Mouse (Mus musculus) myocyte (in vitro differentiated cells): Measurements from ENCODE around the gene Tmem267. TPM values are rescaled to one million over a fixed set of nuclear protein-coding genes. Genes with fewer than 3 reads are reported as not detected.
"Not testable (repeated sequence)": the region's sequence is repeated elsewhere in the genome, so short reads cannot be mapped to it uniquely, and the experiment has no call there.

ENCODE experiments used
- H3K27me3 ChIP-seq: one replicate; pipeline ENCODE4 v1.6.1; 2011; ENCODE audit not compliant: control insufficient read depth, insufficient read depth, insufficient read length
- H3K36me3 ChIP-seq: one replicate; pipeline ENCODE4 v1.6.1; 2011; ENCODE audit not compliant: control insufficient read depth, insufficient read depth
- H3K4me2 ChIP-seq: one replicate; pipeline ENCODE4 v1.6.1; 2011; ENCODE audit warnings: low read depth, control low read depth
- H3K4me3 ChIP-seq: one replicate; pipeline ENCODE4 v1.5.1; 2011; ENCODE audit warnings: mild to moderate bottlenecking, control low read depth, moderate library complexity
- H3K79me2 ChIP-seq: one replicate; pipeline ENCODE4 v1.6.1; 2011; ENCODE audit not compliant: control insufficient read depth, insufficient read depth
- H3ac ChIP-seq: one replicate; pipeline ENCODE4 v1.6.1; 2011; ENCODE audit not compliant: control insufficient read depth, insufficient read length
- CEBPB ChIP-seq: IDR thresholded peaks from 2 replicates; pipeline ENCODE4 v1.6.1; 2011; ENCODE audit warnings: mild to moderate bottlenecking, moderate library complexity; ENCODE audit not compliant: poor library complexity, insufficient read depth, severe bottlenecking
- E2F4 ChIP-seq: IDR thresholded peaks from one replicate; pipeline ENCODE4 v1.6.1; 2011; ENCODE audit warnings: mild to moderate bottlenecking, control low read depth, moderate library complexity; ENCODE audit not compliant: insufficient read depth
- MAX ChIP-seq: IDR thresholded peaks from one replicate; pipeline ENCODE4 v1.6.1; 2011; ENCODE audit warnings: low read depth, mild to moderate bottlenecking, control low read depth
- MYOD1 ChIP-seq, 3 experiments: IDR thresholded peaks; one replicate each; pipeline ENCODE4 v1.6.1; 2011; ENCODE audit warnings: control low read depth in 2 of 3, low read depth in 2 of 3, mild to moderate bottlenecking in 2 of 3, moderate library complexity in 1 of 3; ENCODE audit not compliant: insufficient read length in 2 of 3, control insufficient read depth in 1 of 3
- MYOG ChIP-seq, 3 experiments: IDR thresholded peaks; one replicate each; pipeline ENCODE4 v1.6.1; 2011; ENCODE audit warnings: control low read depth in 2 of 3, low read depth in 2 of 3, mild to moderate bottlenecking in 2 of 3; ENCODE audit not compliant: insufficient read length in 2 of 3, control insufficient read depth in 1 of 3, insufficient read depth in 1 of 3
- POLR2A ChIP-seq: IDR thresholded peaks from one replicate; pipeline ENCODE4 v1.6.1; 2011; ENCODE audit warnings: low read depth, mild to moderate bottlenecking, control low read depth, moderate library complexity; ENCODE audit not compliant: insufficient read length
- POLR2AphosphoS2 ChIP-seq: IDR thresholded peaks from one replicate; pipeline ENCODE4 v1.6.1; 2011; ENCODE audit warnings: low read depth, control low read depth; ENCODE audit not compliant: insufficient read length
- REST ChIP-seq: IDR thresholded peaks from one replicate; pipeline ENCODE4 v1.6.1; 2011; ENCODE audit warnings: mild to moderate bottlenecking, control low read depth, moderate library complexity; ENCODE audit not compliant: insufficient read depth, insufficient read length
- SRF ChIP-seq: IDR thresholded peaks from one replicate; pipeline ENCODE4 v1.6.1; 2011; ENCODE audit warnings: low read depth; ENCODE audit not compliant: control insufficient read depth, insufficient read length
- TCF12 ChIP-seq: IDR thresholded peaks from one replicate; pipeline ENCODE4 v1.6.1; 2011; ENCODE audit warnings: mild to moderate bottlenecking, control low read depth; ENCODE audit not compliant: poor library complexity, insufficient read depth, severe bottlenecking
- TCF3 ChIP-seq: IDR thresholded peaks from one replicate; pipeline ENCODE4 v1.6.1; 2011; ENCODE audit warnings: low read depth, control low read depth; ENCODE audit not compliant: insufficient read length
- USF1 ChIP-seq: IDR thresholded peaks from one replicate; pipeline ENCODE4 v1.6.1; 2011; ENCODE audit warnings: low read depth, mild to moderate bottlenecking, control low read depth, moderate library complexity
- polyA plus RNA-seq: library from polyadenylated mRNA; unstranded; fragments of >200 nt; fragmentation: generic; extraction: Trizol; gene quantifications from one replicate; pipeline ENCODE4 v1.2.1, GENCODE M21; 2012; ENCODE audit warnings: missing spikeins

The Tmem267 gene
- polyA plus RNA-seq, 1 experiment, result 4.2 TPM

DNA sequence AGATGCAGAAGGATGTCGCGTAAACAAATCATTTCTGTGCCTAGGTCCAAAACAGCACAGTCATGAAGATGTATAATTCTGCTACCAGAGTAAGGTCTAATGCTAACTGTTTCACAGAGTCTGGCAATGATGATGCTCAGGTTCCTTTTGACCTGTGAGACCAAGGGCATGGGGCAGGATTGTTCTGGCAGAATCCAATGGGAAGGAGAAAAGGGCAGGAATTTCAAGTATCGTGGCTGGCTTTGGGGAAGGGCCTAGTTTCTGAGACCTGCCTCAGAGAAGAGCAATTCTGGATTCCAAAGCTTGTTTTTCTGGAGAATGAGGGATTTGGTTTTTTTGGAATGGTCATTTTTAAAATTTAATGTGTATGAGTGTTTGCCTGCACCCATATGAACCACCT is 131.0 kb downstream of the Tmem267 start:
- Histone ChIP-seq H3ac (no peak overlapping the region), H3K27me3 (no peaks in the 10 kb centered on the region), H3K36me3 (no peaks in the 10 kb centered on the region), H3K4me2 (no peak overlapping the region), H3K79me2 (no peaks in the 10 kb centered on the region), H3K4me3 (no peak overlapping the region)
- TF ChIP-seq POLR2A (no peak), USF1 (no peak), REST (no peak), TCF12 (no peak), TCF3 (no peak), POLR2AphosphoS2 (no peak), MYOG (IDR thresholded peaks at IDR 0.05; ENCODE audit: control insufficient read depth in 1 of 3, insufficient read depth in 1 of 3, insufficient read length in 2 of 3, low read depth in 2 of 3) (no peak), CEBPB (no peak), E2F4 (no peak), SRF (no peak), MYOD1 (IDR thresholded peaks at IDR 0.05; ENCODE audit: control insufficient read depth in 1 of 3, insufficient read length in 2 of 3, low read depth in 2 of 3) (no peak), MAX (no peak)

- no peak for TF ChIP-seq POLR2AphosphoS2
- TF ChIP-seq E2F4, result no peak
- TF ChIP-seq REST, result no peak
- TF ChIP-seq POLR2A, result no peak
- TF ChIP-seq USF1, result no peak
- TF ChIP-seq MYOG (IDR thresholded peaks at IDR 0.05; ENCODE audit: control insufficient read depth in 1 of 3, insufficient read depth in 1 of 3, insufficient read length in 2 of 3, low read depth in 2 of 3), result no peak
- TF ChIP-seq SRF, result no peak
- no peak for TF ChIP-seq MYOD1 (IDR thresholded peaks at IDR 0.05; ENCODE audit: control insufficient read depth in 1 of 3, insufficient read length in 2 of 3, low read depth in 2 of 3)
- TF ChIP-seq TCF3, result no peak
- TF ChIP-seq TCF12, result no peak
- no peak for TF ChIP-seq CEBPB
- TF ChIP-seq MAX, result no peak
Observed at GRCm38 (mm10) chr13:119619735-119620134, 131.9 kb downstream of the Tmem267 start.

DNA sequence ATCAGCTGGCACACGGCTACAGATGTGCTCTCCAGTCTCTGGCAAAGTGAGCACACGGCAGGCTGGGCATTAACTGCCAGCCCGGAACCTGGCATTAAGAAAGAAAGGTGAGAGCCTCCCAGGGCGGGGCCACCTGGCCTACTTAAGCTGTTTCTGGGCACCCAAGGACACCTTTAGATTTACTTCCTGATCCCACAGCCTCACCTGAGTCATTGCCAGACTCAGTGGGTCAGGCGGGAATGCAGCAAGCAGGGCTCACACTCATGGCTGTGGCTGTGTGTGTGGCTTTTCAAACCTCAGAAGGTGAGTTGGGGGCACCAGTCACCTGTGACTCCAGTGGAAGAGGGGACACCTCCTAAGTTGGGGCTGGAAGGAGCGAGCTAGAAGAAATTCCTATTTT is 135.8 kb downstream of the Tmem267 start, which contains the start of gene Ccl28:
Gene Ccl28 (plus strand): TSS at position 186 of the 400 bp plus-strand sequence.
- Histone ChIP-seq H3K27me3 (no peaks in the 10 kb centered on the region), H3ac (no peak within 1 kb of the TSS), H3K4me3 (no peak within 1 kb of the TSS), H3K36me3 (no peaks in the 10 kb centered on the region), H3K79me2 (no peaks in the 10 kb centered on the region), H3K4me2 (no peak within 1 kb of the TSS)
- TF ChIP-seq POLR2A (no peak), TCF12 (no peak), CEBPB (no peak), TCF3 (no peak), POLR2AphosphoS2 (no peak), SRF (no peak), REST (no peak), USF1 (no peak), MAX (no peak), MYOD1 (IDR thresholded peaks at IDR 0.05; ENCODE audit: control insufficient read depth in 1 of 3, insufficient read length in 2 of 3, low read depth in 2 of 3) (no peak)

More at GRCm38 (mm10) chr13:119619735-119620134, 131.9 kb downstream of the Tmem267 start:
- Histone ChIP-seq H3K36me3 (no peaks in the 10 kb centered on the region), H3ac (no peak overlapping the region), H3K4me3 (no peak overlapping the region), H3K27me3 (no peaks in the 10 kb centered on the region), H3K4me2 (no peak overlapping the region), H3K79me2 (no peaks in the 10 kb centered on the region)

DNA sequence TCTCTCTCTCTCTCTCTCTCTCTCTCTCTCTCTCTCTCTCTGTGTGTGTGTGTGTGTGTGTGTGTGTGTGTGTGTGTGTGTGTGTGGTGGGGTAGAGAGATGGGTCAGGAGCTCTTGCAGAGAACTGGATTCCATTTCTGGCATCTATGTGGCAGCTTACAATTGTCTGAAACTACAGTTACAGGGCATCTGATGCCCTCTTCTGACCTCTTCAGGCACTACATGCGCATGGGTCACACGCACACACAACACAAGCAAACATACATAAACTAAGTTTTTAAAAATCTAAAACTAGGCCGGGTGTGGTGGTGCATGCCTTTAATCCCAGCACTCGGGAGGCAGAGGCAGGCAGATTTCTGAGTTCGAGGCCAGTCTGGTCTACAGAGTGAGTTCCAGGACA is 138.1 kb downstream of the Tmem267 start:
- H3K27me3 ChIP-seq, H3K36me3 ChIP-seq, H3K79me2 ChIP-seq, H3K4me3 ChIP-seq, H3ac ChIP-seq, H3K4me2 ChIP-seq: not testable (repeated sequence)

DNA sequence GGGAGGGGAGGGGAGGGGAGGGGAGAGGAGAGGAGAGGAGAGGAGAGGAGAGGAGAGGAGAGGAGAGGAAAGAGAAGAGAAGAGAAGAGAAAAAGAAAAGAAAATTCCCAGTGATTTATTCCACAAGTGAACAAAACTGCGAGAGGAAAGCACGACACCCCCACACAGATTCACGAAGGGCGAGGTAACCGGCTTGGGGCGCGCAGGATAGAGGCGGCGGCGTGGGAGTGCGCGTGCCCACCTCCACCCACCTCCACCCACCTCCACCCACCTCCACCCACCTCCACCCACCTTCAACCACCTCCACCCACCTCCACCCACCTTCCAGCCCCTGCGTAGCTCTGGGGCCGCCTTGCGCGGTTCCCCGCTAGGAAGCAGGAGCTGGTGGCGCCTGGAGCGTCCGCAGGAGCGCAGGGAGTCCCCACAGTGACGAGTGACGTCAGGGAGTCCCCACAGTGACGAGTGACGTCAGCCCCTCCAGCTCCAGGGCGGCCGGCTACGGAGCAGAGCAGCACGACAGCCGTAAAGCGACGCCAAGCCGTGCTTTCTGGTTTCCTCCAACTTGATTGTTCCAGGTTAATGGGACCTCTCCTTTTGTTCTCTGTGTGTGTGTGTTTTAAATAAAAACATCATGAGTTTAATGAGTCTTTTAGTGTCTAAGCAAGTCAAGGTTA is 143.8 kb downstream of the Tmem267 start:
- no peak overlapping the region for H3ac ChIP-seq
- no peak for TF ChIP-seq REST
- no peak for TF ChIP-seq TCF12
- no peak for TF ChIP-seq MYOD1 (IDR thresholded peaks at IDR 0.05; ENCODE audit: control insufficient read depth in 1 of 3, insufficient read length in 2 of 3, low read depth in 2 of 3)
- H3K4me3 ChIP-seq, result no peak overlapping the region
- H3K36me3 ChIP-seq, result no peaks in the 10 kb centered on the region
- no peaks in the 10 kb centered on the region for H3K79me2 ChIP-seq
- no peaks in the 10 kb centered on the region for H3K27me3 ChIP-seq
- H3K4me2 ChIP-seq, result no peak overlapping the region
